Mouse (Mus musculus) T-cell, adult 2 months (primary cell): ENCODE measurements at regions not wholly inside any gene's neighbourhood (a gene's known extent, or its start where the extent isn't known, plus 50 kb on each side); places are given as distances from the start of the nearest gene placed in this dataset.

Experiments
- DNase-seq: peaks from one replicate; pipeline ENCODE4 v3.0.0; 2022; ENCODE audit warnings: low spot score

- DNase-seq: no peak
Observed at GRCm38 (mm10) chr13:111940275-111940674, 131.5 kb upstream of the Map3k1 start.

- no peak for DNase-seq
Observed at GRCm38 (mm10) chr13:111940796-111941513, 132.2 kb upstream of the Map3k1 start.

GRCm38 (mm10) chr13:111941946-111942345, 133.2 kb upstream of the Map3k1 start:
- DNase-seq: no peak

- DNase-seq: no peak
Observed at GRCm38 (mm10) chr13:111943392-111944088, 134.7 kb upstream of the Map3k1 start.

GRCm38 (mm10) chr13:111944089-111944406, 135.3 kb upstream of the Map3k1 start:
- no peak for DNase-seq

- no peak for DNase-seq
Observed at GRCm38 (mm10) chr13:111946271-111946670, 137.5 kb upstream of the Map3k1 start.

- no peak for DNase-seq
Observed at GRCm38 (mm10) chr13:111946811-111947210, 138.0 kb upstream of the Map3k1 start.

- DNase-seq: no peak
Observed at GRCm38 (mm10) chr13:111948395-111948794, 139.6 kb upstream of the Map3k1 start.

- DNase-seq: no peak
Observed at GRCm38 (mm10) chr13:111950042-111950441, 141.2 kb upstream of the Map3k1 start.

GRCm38 (mm10) chr13:111953860-111954519, 145.2 kb upstream of the Map3k1 start:
- DNase-seq: no peak

- no peak for DNase-seq
Observed at GRCm38 (mm10) chr13:111954520-111954884, 145.7 kb upstream of the Map3k1 start.

GRCm38 (mm10) chr13:111957118-111957517, 148.3 kb upstream of the Map3k1 start:
- DNase-seq: no peak

GRCm38 (mm10) chr13:111957674-111958273, 149.0 kb upstream of the Map3k1 start:
- no peak for DNase-seq

GRCm38 (mm10) chr13:111958421-111958820, 149.6 kb upstream of the Map3k1 start:
- DNase-seq: no peak

- DNase-seq: no peak
Observed at GRCm38 (mm10) chr13:111960036-111960435, 151.2 kb upstream of the Map3k1 start.

GRCm38 (mm10) chr13:111961423-111961822, 152.6 kb upstream of the Map3k1 start:
- no peak for DNase-seq

GRCm38 (mm10) chr13:111962155-111962554, 153.4 kb upstream of the Map3k1 start:
- DNase-seq: no peak

GRCm38 (mm10) chr13:111966113-111966512, 157.3 kb upstream of the Map3k1 start:
- no peak for DNase-seq

GRCm38 (mm10) chr13:111966627-111967026, 157.8 kb upstream of the Map3k1 start:
- no peak for DNase-seq

- DNase-seq: no peak
Observed at GRCm38 (mm10) chr13:111968197-111968596, 159.4 kb upstream of the Map3k1 start.

- no peak for DNase-seq
Observed at GRCm38 (mm10) chr13:111974282-111974681, 165.5 kb upstream of the Map3k1 start.

GRCm38 (mm10) chr13:111975549-111975948, 166.8 kb upstream of the Map3k1 start:
- no peak for DNase-seq
